Mouse (Mus musculus) lung, adult 2 months (tissue): ENCODE results near the gene Thrb.

Experiments used
- CTCF ChIP-seq: fragments of 200-500 bp; IDR thresholded peaks from 2 replicates; pipeline ENCODE4 v1.5.1; 2011; ENCODE audit warnings: mild to moderate bottlenecking, low read length, control low read depth; ENCODE audit not compliant: insufficient read depth
- POLR2A ChIP-seq: fragments of 200-500 bp; IDR thresholded peaks from 2 replicates; pipeline ENCODE4 v1.6.1; 2011; ENCODE audit warnings: low read depth, mild to moderate bottlenecking, control low read depth, low read length, borderline replicate concordance; ENCODE audit errors: extremely low read depth

- TF ChIP-seq CTCF (no peak), POLR2A (no peak)
Observed at GRCm38 (mm10) chr14:17747922-17748321, 87.9 kb downstream of the Thrb start.
